Mouse (Mus musculus) layer of hippocampus, adult 18-20 months (tissue): ENCODE measurements around the gene Cpt1c. TPM values are rescaled to one million over a fixed set of nuclear protein-coding genes. Genes with fewer than 3 reads are reported as not detected.

Source experiments
- DNase-seq, 2 experiments: peaks; one replicate each; pipeline ENCODE4 v3.0.0; 2022; ENCODE audit warnings: low spot score in 2 of 2
- total RNA-seq, 2 experiments: library from RNA; stranded (reverse); gene quantifications; 2 replicates each; pipeline ENCODE4 v1.2.3; 2021

Cpt1c gene
- total RNA-seq, 2 experiments from 2014 or later, result 129 to 136 TPM

- DNase-seq, result no peak
These were observed 26.0 kb upstream of the Cpt1c start for GRCm38 (mm10) chr7:45000539-45001114.

- no peak for DNase-seq
These were observed 25.1 kb upstream of the Cpt1c start for GRCm38 (mm10) chr7:44999753-45000152.

- no peak for DNase-seq
These were observed 23.9 kb upstream of the Cpt1c start, which contains the start of gene Bcl2l12 for GRCm38 (mm10) chr7:44998501-44998955. Gene Bcl2l12, minus strand, starts transcription at chr7:44998712.

- DNase-seq, result no peak
These were observed 23.3 kb upstream of the Cpt1c start for GRCm38 (mm10) chr7:44997940-44998428.

- peak; percentile 95 to 98 for DNase-seq
These were observed 22.7 kb upstream of the Cpt1c start, which contains the start of gene Irf3 for GRCm38 (mm10) chr7:44997231-44997939. Gene Irf3, plus strand, starts transcription at chr7:44997648.

GRCm38 (mm10) chr7:44996672-44997071 is 22.0 kb upstream of the Cpt1c start:
- no peak for DNase-seq

GRCm38 (mm10) chr7:44986879-44987718 is 12.4 kb upstream of the Cpt1c start:
- DNase-seq, result no peak

GRCm38 (mm10) chr7:44986192-44986878 is 11.7 kb upstream of the Cpt1c start, which contains the start of gene Prmt1:
Gene Prmt1, minus strand, starts transcription at chr7:44986568.
- DNase-seq, result peak; percentile 99

- DNase-seq, result peak in 1 of 2 experiments; percentile 54
These were observed 11.0 kb upstream of the Cpt1c start for GRCm38 (mm10) chr7:44985595-44986191.

GRCm38 (mm10) chr7:44984833-44985164 is 10.1 kb upstream of the Cpt1c start:
- DNase-seq, result no peak

- DNase-seq, result no peak
These were observed 9.5 kb upstream of the Cpt1c start for GRCm38 (mm10) chr7:44983944-44984832.

GRCm38 (mm10) chr7:44983085-44983484 is 8.4 kb upstream of the Cpt1c start:
- peak; percentile 69 to 90 for DNase-seq

GRCm38 (mm10) chr7:44981539-44981938 is 6.9 kb upstream of the Cpt1c start:
- DNase-seq, result no peak

- no peak for DNase-seq
These were observed 3.6 kb upstream of the Cpt1c start for GRCm38 (mm10) chr7:44978300-44978699.

- DNase-seq, result no peak
These were observed 417 bp upstream of the Cpt1c start for GRCm38 (mm10) chr7:44975117-44975419.

- no peak for DNase-seq
These were observed 1.1 kb downstream of the Cpt1c start for GRCm38 (mm10) chr7:44973415-44974130.

GRCm38 (mm10) chr7:44971142-44971541 is 3.5 kb downstream of the Cpt1c start:
- no peak for DNase-seq

GRCm38 (mm10) chr7:44970231-44970691 is 4.4 kb downstream of the Cpt1c start:
- peak; percentile 75 to 90 for DNase-seq

GRCm38 (mm10) chr7:44966638-44967037 is 8.0 kb downstream of the Cpt1c start:
- DNase-seq, result no peak
